Mouse (Mus musculus) embryonic fibroblast, embryonic 13.5 days (primary cell): Measurements from ENCODE around the gene Gpr152.

ENCODE experiments used
- CTCF ChIP-seq: IDR thresholded peaks from 2 replicates; pipeline ENCODE4 v1.5.1; 2011; ENCODE audit warnings: mild to moderate bottlenecking, control low read depth, low read length, moderate library complexity, borderline replicate concordance; ENCODE audit not compliant: insufficient read depth
- POLR2A ChIP-seq: IDR thresholded peaks from 2 replicates; pipeline ENCODE4 v1.6.1; 2011; ENCODE audit warnings: low read depth, mild to moderate bottlenecking, control low read depth, low read length, moderate library complexity

GRCm38 (mm10) chr19:4139446-4139845 is at the start of gene Gpr152:
- TF ChIP-seq CTCF (no peak), POLR2A (no peak)
